Mouse (Mus musculus) embryonic fibroblast, embryonic 13.5 days (primary cell): Measurements from ENCODE around the gene Trim59.

Experiments
- CTCF ChIP-seq: IDR thresholded peaks from 2 replicates; pipeline ENCODE4 v1.5.1; 2011; ENCODE audit warnings: mild to moderate bottlenecking, control low read depth, low read length, moderate library complexity, borderline replicate concordance; ENCODE audit not compliant: insufficient read depth
- POLR2A ChIP-seq: IDR thresholded peaks from 2 replicates; pipeline ENCODE4 v1.6.1; 2011; ENCODE audit warnings: low read depth, mild to moderate bottlenecking, control low read depth, low read length, moderate library complexity

- no peak for TF ChIP-seq POLR2A
- TF ChIP-seq CTCF, result no peak
These were observed 24.3 kb downstream of the Trim59 start for GRCm38 (mm10) chr3:69020285-69020684.
